Mouse (Mus musculus) MEL (cell line): ENCODE results near the gene Csmd2.

Source experiments
- BHLHE40 ChIP-seq: IDR thresholded peaks from 2 replicates; pipeline ENCODE4 v1.6.1; 2012; ENCODE audit warnings: low read depth, mild to moderate bottlenecking, inconsistent platforms, low read length, improper control_type of control experiment, borderline replicate concordance
- CTCF ChIP-seq, 3 experiments: IDR thresholded peaks in 2 of 3; conservative IDR thresholded peaks in 1 of 3; 2 replicates each; pipeline ENCODE4 v1.5.1; 2011 to 2012; ENCODE audit warnings: low read length in 3 of 3, low read depth in 2 of 3, mild to moderate bottlenecking in 2 of 3, improper control_type of control experiment in 1 of 3, inconsistent platforms in 1 of 3, mixed read lengths in 1 of 3, moderate library complexity in 1 of 3; ENCODE audit not compliant: control insufficient read depth in 1 of 3, insufficient read depth in 1 of 3, poor library complexity in 1 of 3, severe bottlenecking in 1 of 3
- HCFC1 ChIP-seq: IDR thresholded peaks from 2 replicates; pipeline ENCODE4 v1.6.1; 2012; ENCODE audit warnings: low read depth, mild to moderate bottlenecking, inconsistent platforms, low read length, improper control_type of control experiment, moderate library complexity
- NELFE ChIP-seq: IDR thresholded peaks from 2 replicates; pipeline ENCODE4 v1.6.1; 2011; ENCODE audit warnings: low read depth, low read length, improper control_type of control experiment
- POLR2A ChIP-seq, 2 experiments: IDR thresholded peaks; 2 replicates each; pipeline ENCODE4 v1.6.1; 2011 to 2012; ENCODE audit warnings: low read length in 2 of 2, mild to moderate bottlenecking in 2 of 2, control low read depth in 1 of 2, improper control_type of control experiment in 1 of 2, low read depth in 1 of 2, moderate library complexity in 1 of 2; ENCODE audit not compliant: control insufficient read depth in 1 of 2, insufficient read depth in 1 of 2, poor library complexity in 1 of 2
- SIN3A ChIP-seq: IDR thresholded peaks from 2 replicates; pipeline ENCODE4 v1.6.1; 2012; ENCODE audit warnings: low read length, improper control_type of control experiment, inconsistent platforms
- TCF12 ChIP-seq: IDR thresholded peaks from 2 replicates; pipeline ENCODE4 v1.6.1; 2014; ENCODE audit warnings: low read depth, mild to moderate bottlenecking, inconsistent platforms, low read length, improper control_type of control experiment, moderate library complexity
- ZC3H11A ChIP-seq: IDR thresholded peaks from 2 replicates; pipeline ENCODE4 v1.6.1; 2012; ENCODE audit warnings: low read depth, mild to moderate bottlenecking, inconsistent platforms, low read length, improper control_type of control experiment
- ZMIZ1 ChIP-seq: IDR thresholded peaks from 2 replicates; pipeline ENCODE4 v1.6.1; 2012; ENCODE audit warnings: low read depth, mild to moderate bottlenecking, inconsistent platforms, low read length, improper control_type of control experiment, moderate library complexity
- ZNF384 ChIP-seq: IDR thresholded peaks from 2 replicates; pipeline ENCODE4 v1.6.1; 2012; ENCODE audit warnings: low read depth, mild to moderate bottlenecking, inconsistent platforms, low read length, improper control_type of control experiment

DNA sequence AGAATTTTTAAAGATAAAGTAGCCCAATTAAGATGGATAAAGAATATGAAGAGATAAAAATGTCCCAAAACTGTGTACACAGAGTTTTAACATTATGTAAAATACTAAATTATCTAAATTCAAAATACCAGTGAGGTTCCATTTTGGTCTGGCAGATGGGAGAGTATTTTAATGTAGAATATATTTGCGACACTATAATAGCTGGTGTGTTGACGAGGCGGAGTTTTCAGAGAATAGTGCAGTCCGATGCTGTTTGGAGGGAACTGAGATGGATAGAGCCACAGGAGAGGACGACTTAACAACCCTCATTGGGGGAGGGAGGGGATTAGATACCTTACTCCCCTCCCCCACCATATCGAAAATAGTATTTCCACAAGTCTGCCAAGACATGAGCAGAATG, 452.9 kb downstream of the Csmd2 start:
- no peak for TF ChIP-seq POLR2A (IDR thresholded peaks at IDR 0.05; ENCODE audit: control insufficient read depth in 1 of 2, insufficient read depth in 1 of 2, low read depth in 1 of 2, low read length in 2 of 2, poor library complexity in 1 of 2)
- TF ChIP-seq HCFC1, result no peak
- TF ChIP-seq CTCF (IDR thresholded peaks at IDR 0.05 in 2 of 3, conservative IDR thresholded peaks at IDR 0.05 in 1 of 3; ENCODE audit: control insufficient read depth in 1 of 3, insufficient read depth in 1 of 3, low read depth in 2 of 3, low read length in 3 of 3, poor library complexity in 1 of 3, severe bottlenecking in 1 of 3), result no peak
- no peak for TF ChIP-seq ZC3H11A
- TF ChIP-seq ZMIZ1, result no peak
- TF ChIP-seq TCF12, result no peak
- no peak for TF ChIP-seq ZNF384
- TF ChIP-seq BHLHE40, result no peak
- no peak for TF ChIP-seq SIN3A
- no peak for TF ChIP-seq NELFE
